Mouse (Mus musculus): Measurements from ENCODE around the gene Arhgap11a. TPM values are rescaled to one million over a fixed set of nuclear protein-coding genes. Genes with fewer than 3 reads are reported as not detected.

The Arhgap11a gene
- polyA plus RNA-seq, 1 experiment from 2014 or later: 40.3 TPM

DNA sequence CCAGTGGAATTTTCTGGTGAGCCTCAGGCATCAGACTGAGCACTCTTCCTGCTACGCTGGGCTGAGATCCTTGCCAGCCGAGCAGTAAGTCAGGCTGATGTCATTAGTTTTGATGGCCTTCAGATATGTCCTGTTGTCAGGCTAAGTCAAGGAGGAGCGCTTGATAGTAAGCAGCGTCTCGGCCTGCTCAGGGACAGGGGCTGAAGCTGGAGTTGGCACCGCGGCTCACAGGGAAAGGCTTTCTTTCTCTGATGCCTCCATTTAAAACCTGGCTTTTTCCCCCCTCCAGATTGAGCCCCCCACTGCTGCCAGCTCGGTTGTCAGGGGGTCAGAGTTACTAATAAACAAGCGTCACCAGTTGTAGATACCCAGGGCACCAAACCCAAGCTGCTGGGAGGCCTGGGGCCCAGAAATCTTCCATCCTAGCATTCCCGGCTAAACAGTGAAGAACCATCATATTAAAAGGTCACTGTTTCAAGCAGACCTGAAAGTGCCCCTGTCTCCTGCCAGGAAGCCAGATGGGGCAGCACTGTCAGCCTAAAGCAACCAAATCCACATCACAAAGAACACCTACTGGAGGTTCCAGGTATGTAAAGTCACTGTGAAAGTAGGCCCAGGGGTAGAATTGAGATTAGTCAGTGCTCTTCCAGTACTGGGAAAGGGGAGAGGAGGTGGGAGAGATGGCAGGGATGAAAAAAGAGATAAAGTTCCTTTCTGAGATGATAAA lies 41.4 kb downstream of the Arhgap11a start:
- H3K27me3 ChIP-seq (replicated peaks): no peaks in the 10 kb centered on the region
- H3K36me3 ChIP-seq: no peaks in the 10 kb centered on the region
- H3K4me3 ChIP-seq: no peak overlapping the region
- ATAC-seq (ENCODE audit: low FRiP score, low read depth): no peak
- WGBS: 64% methylated on average over 10 of the region's 10 CpGs
- H3K9me3 ChIP-seq: no peaks in the 10 kb centered on the region
- no peak overlapping the region for H3K27ac ChIP-seq
- H3K4me1 ChIP-seq: no peaks in the 10 kb centered on the region
- no peak overlapping the region for H3K9ac ChIP-seq
- no peak overlapping the region for H3K4me2 ChIP-seq (replicated peaks)

DNA sequence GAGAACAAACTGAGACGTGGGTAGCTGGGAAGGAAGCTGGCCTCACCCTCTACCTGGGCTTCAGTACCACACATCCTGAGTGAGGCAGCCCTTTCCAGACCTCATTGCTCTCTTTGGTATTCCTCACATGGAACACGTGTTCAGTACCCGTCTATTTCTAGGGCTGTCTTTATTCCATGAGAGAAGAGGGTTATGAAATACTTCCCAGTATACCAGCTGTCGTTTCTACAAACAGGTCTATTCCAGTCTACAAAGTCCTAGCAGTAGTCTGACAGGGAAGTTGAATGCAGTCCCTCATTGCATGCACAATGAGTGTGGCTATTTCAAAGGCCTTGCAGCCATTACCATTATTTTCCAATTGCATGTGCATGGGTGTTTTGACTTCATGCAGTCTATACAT lies 42.7 kb downstream of the Arhgap11a start:
- Histone ChIP-seq H3K9ac (no peak overlapping the region), H3K9me3 (no peaks in the 10 kb centered on the region), H3K4me2 (replicated peaks) (no peak overlapping the region), H3K4me3 (no peak overlapping the region), H3K27me3 (replicated peaks) (no peaks in the 10 kb centered on the region), H3K36me3 (no peaks in the 10 kb centered on the region), H3K27ac (no peak overlapping the region), H3K4me1 (no peaks in the 10 kb centered on the region)
- no peak for ATAC-seq (ENCODE audit: low FRiP score, low read depth)
- WGBS: 88% methylated on average over 4 of the region's 4 CpGs

DNA sequence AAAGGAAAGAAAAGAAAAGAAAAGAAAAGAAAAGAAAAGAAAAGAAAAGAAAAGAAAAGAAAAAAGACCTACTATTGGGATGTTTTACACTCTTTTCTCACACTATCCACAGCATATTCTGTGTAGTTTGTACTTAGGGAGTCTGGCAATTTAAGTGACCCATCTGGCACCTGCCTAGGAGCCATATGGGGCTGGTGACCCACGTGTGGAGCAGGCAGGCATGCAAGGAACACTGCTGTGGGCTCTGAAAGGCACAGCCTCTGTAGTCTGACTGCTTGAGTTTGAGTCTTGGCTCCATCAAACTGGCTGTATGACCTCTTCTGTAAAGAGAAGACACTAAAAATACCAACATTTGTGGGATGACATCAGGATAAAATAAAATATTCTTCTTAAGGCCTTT lies 44.7 kb downstream of the Arhgap11a start:
- Histone ChIP-seq H3K9ac (no peak overlapping the region), H3K9me3 (no peaks in the 10 kb centered on the region), H3K4me3 (no peak overlapping the region), H3K4me2 (replicated peaks) (no peak overlapping the region), H3K27me3 (replicated peaks) (no peaks in the 10 kb centered on the region), H3K27ac (no peak overlapping the region), H3K4me1 (no peaks in the 10 kb centered on the region), H3K36me3 (no peaks in the 10 kb centered on the region)
- 36% methylated on average over 1 of the region's 1 CpGs for WGBS
- no peak for ATAC-seq (ENCODE audit: low FRiP score, low read depth)

DNA sequence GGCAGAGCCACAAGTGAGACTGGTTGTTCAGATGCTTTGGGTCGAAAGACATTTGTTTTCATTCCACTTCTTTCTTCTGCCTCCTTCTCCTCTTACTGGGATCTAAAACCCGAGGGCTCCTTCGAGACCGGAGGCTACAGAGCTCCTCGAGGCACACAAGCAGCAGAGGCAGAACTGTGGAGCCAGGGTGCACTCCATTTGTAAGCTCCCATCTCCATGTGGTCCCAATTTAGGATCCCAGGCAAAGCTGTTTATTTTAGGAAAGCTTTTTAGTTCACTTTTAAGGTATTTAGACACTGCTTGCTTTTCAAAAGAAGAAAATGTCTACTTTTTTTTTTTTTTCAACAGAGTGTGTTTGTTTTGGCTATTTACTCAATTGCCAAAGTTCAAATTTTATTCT lies 47.6 kb downstream of the Arhgap11a start:
- Histone ChIP-seq H3K4me1 (no peaks in the 10 kb centered on the region), H3K9me3 (no peaks in the 10 kb centered on the region), H3K27me3 (replicated peaks) (no peaks in the 10 kb centered on the region), H3K9ac (no peak overlapping the region), H3K4me2 (replicated peaks) (no peak overlapping the region), H3K27ac (no peak overlapping the region), H3K4me3 (no peak overlapping the region), H3K36me3 (no peaks in the 10 kb centered on the region)
- WGBS: 76% methylated on average over 5 of the region's 5 CpGs
- no peak for ATAC-seq (ENCODE audit: low FRiP score, low read depth)

GRCm38 (mm10) chr2:113798605-113799004 lies 49.9 kb downstream of the Arhgap11a start:
- Histone ChIP-seq H3K4me3 (no peak overlapping the region), H3K4me1 (no peaks in the 10 kb centered on the region), H3K9me3 (no peaks in the 10 kb centered on the region), H3K4me2 (replicated peaks) (no peak overlapping the region), H3K27me3 (replicated peaks) (no peaks in the 10 kb centered on the region), H3K9ac (no peak overlapping the region), H3K36me3 (no peaks in the 10 kb centered on the region), H3K27ac (no peak overlapping the region)
- no peak for ATAC-seq (ENCODE audit: low FRiP score, low read depth)
- 78% methylated on average over 13 of the region's 13 CpGs for WGBS

GRCm38 (mm10) chr2:113795186-113795585 lies 53.3 kb downstream of the Arhgap11a start:
- no peak overlapping the region for H3K27ac ChIP-seq

GRCm38 (mm10) chr2:113793521-113793920 lies 54.9 kb downstream of the Arhgap11a start:
- Histone ChIP-seq H3K9ac (no peak overlapping the region), H3K27me3 (replicated peaks) (no peaks in the 10 kb centered on the region), H3K4me1 (no peaks in the 10 kb centered on the region), H3K4me2 (replicated peaks) (no peak overlapping the region), H3K36me3 (peaks cover 2% of the 10 kb centered on the region; the same call in 1 of the 2 replicates), H3K27ac (no peak overlapping the region), H3K4me3 (no peak overlapping the region), H3K9me3 (no peaks in the 10 kb centered on the region)
- WGBS: 91% methylated on average over 3 of the region's 3 CpGs
- ATAC-seq (ENCODE audit: low FRiP score, low read depth): no peak

More at GRCm38 (mm10) chr2:113795186-113795585, 53.3 kb downstream of the Arhgap11a start:
- no peak overlapping the region for H3K4me3 ChIP-seq
- no peaks in the 10 kb centered on the region for H3K36me3 ChIP-seq
- no peak overlapping the region for H3K9ac ChIP-seq
- no peaks in the 10 kb centered on the region for H3K27me3 ChIP-seq (replicated peaks)
- H3K4me1 ChIP-seq: no peaks in the 10 kb centered on the region
- no peak for ATAC-seq (ENCODE audit: low FRiP score, low read depth)
- 84% methylated on average over 4 of the region's 4 CpGs for WGBS
- no peaks in the 10 kb centered on the region for H3K9me3 ChIP-seq
- no peak overlapping the region for H3K4me2 ChIP-seq (replicated peaks)

DNA sequence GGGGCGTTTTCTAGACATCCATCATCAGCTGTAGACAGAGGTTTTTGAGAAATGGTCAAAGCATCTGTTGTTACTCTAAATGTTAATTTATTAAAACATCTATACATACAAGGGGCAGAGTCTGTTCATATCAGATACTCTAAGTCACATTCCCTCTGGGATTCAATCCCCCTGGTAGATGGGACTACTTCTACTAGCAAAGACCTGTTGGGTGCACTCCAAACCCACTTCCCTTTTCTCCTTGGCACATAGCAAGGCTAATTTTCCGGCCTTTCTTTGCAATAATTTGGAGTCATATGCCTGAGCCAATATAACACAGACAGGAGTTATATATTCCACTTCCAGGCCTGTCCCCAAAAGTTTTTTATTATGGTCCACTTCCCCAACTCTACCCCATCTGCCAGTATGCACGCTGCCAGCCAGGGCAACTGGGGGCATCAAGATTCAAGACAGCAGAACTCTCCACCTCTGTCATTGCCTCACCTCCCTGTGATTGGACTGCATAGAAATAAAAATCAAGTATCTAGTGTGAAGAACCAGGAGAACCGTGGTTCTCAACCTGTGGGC lies 59.6 kb downstream of the Arhgap11a start:
- Histone ChIP-seq H3K36me3 (peaks cover 10% of the 10 kb centered on the region; the same call in 1 of the 2 replicates), H3K9me3 (no peaks in the 10 kb centered on the region), H3K4me3 (no peak overlapping the region), H3K27ac (no peak overlapping the region), H3K9ac (no peak overlapping the region), H3K4me2 (replicated peaks) (no peak overlapping the region), H3K27me3 (replicated peaks) (no peaks in the 10 kb centered on the region), H3K4me1 (no peaks in the 10 kb centered on the region)
- WGBS: 92% methylated on average over 4 of the region's 4 CpGs
- no peak for ATAC-seq (ENCODE audit: low FRiP score, low read depth)

GRCm38 (mm10) chr2:113787882-113788281 lies 60.6 kb downstream of the Arhgap11a start:
- H3K9ac ChIP-seq: no peak overlapping the region
- ATAC-seq (ENCODE audit: low FRiP score, low read depth): no peak
- no peak overlapping the region for H3K4me2 ChIP-seq (replicated peaks)
- H3K36me3 ChIP-seq: peaks cover 10% of the 10 kb centered on the region; the same call in 1 of the 2 replicates
- H3K27me3 ChIP-seq (replicated peaks): no peaks in the 10 kb centered on the region
- no peak overlapping the region for H3K4me3 ChIP-seq
- WGBS: 90% methylated on average over 4 of the region's 4 CpGs
- H3K27ac ChIP-seq: no peak overlapping the region
- no peaks in the 10 kb centered on the region for H3K4me1 ChIP-seq
- no peaks in the 10 kb centered on the region for H3K9me3 ChIP-seq

DNA sequence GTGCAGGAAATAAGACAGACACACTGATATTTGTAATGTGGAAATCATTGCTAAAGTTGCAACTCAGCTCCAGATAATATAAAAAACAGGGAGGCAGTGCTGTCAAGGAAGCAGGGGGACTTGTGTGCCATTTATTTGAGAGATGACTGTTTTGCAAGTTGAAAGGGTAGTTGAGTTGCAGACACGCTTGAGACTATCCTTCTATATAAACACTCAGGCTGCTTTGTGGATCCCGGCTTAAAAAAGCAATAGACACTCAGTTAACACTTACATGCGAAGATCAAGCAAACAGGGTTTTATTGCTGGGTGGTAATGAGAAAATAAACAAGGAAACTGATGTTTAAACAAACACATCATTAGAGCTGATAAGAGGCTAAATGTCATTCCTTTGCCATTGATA lies 63.6 kb downstream of the Arhgap11a start:
- Histone ChIP-seq H3K27me3 (replicated peaks) (no peaks in the 10 kb centered on the region), H3K27ac (no peak overlapping the region), H3K9me3 (no peaks in the 10 kb centered on the region), H3K9ac (no peak overlapping the region), H3K4me3 (no peak overlapping the region), H3K4me1 (no peaks in the 10 kb centered on the region), H3K4me2 (replicated peaks) (no peak overlapping the region), H3K36me3 (peaks cover 10% of the 10 kb centered on the region; the same call in 1 of the 2 replicates)
- 67% methylated on average over 3 of the region's 3 CpGs for WGBS
- no peak for ATAC-seq (ENCODE audit: low FRiP score, low read depth)

GRCm38 (mm10) chr2:113781521-113781920 lies 66.9 kb downstream of the Arhgap11a start:
- no peaks in the 10 kb centered on the region for H3K27me3 ChIP-seq (replicated peaks)
- H3K27ac ChIP-seq: no peak overlapping the region
- H3K9me3 ChIP-seq: no peaks in the 10 kb centered on the region
- no peaks in the 10 kb centered on the region for H3K4me1 ChIP-seq
- no peak overlapping the region for H3K9ac ChIP-seq
- no peak for ATAC-seq (ENCODE audit: low FRiP score, low read depth)
- no peaks in the 10 kb centered on the region for H3K36me3 ChIP-seq
- WGBS: 90% methylated on average over 4 of the region's 4 CpGs
- H3K4me2 ChIP-seq (replicated peaks): no peak overlapping the region
- no peak overlapping the region for H3K4me3 ChIP-seq
